Mouse (Mus musculus) kidney, embryonic 15.5 days (tissue): Measurements from ENCODE around the gene Cfap126. TPM values are rescaled to one million over a fixed set of nuclear protein-coding genes. Genes with fewer than 3 reads are reported as not detected.

Source experiments
- ATAC-seq: fragments of 200-750 bp; cut with Nextera tagmentation; replicated peaks from 2 replicates; pipeline ENCODE4 v1.8.0; 2017; ENCODE audit warnings: moderate TSS enrichment; ENCODE audit not compliant: low FRiP score
- H3K27ac ChIP-seq: fragments of 300-500 bp; sonication (generic); 2 replicates; pipeline ENCODE4 v1.5.1; 2015; ENCODE audit warnings: mild to moderate bottlenecking, inconsistent platforms
- H3K27me3 ChIP-seq: fragments of 300-500 bp; sonication (generic); 2 replicates; pipeline ENCODE4 v1.6.1; 2015; ENCODE audit warnings: inconsistent platforms
- H3K36me3 ChIP-seq: fragments of 300-500 bp; sonication (generic); 2 replicates; pipeline ENCODE4 v1.6.1; 2015; ENCODE audit warnings: inconsistent platforms
- H3K4me1 ChIP-seq: fragments of 300-500 bp; sonication (generic); 2 replicates; pipeline ENCODE4 v1.6.1; 2015; ENCODE audit warnings: inconsistent platforms
- H3K4me2 ChIP-seq: fragments of 300-500 bp; sonication (generic); 2 replicates; pipeline ENCODE4 v1.6.1; 2015; ENCODE audit warnings: moderate library complexity, mild to moderate bottlenecking, inconsistent platforms
- H3K4me3 ChIP-seq: fragments of 300-500 bp; sonication (generic); replicated peaks from 2 replicates; pipeline ENCODE4 v1.5.1; 2015; ENCODE audit warnings: mild to moderate bottlenecking, inconsistent platforms
- H3K9ac ChIP-seq: fragments of 300-500 bp; sonication (generic); 2 replicates; pipeline ENCODE4 v1.6.1; 2015; ENCODE audit warnings: mild to moderate bottlenecking, inconsistent platforms
- H3K9me3 ChIP-seq: fragments of 300-500 bp; sonication (generic); replicated peaks from 2 replicates; pipeline ENCODE4 v1.6.1; 2016; ENCODE audit warnings: inconsistent platforms
- WGBS: fragments of 180-500 bp; shearing (Covaris S2); methylation state at CpG from one replicate; pipeline ENCODE4 v1.1.7; 2015; ENCODE audit warnings: mixed read lengths; 5-methylcytosine and 5-hydroxymethylcytosine counted together
- polyA plus RNA-seq: library from polyadenylated mRNA; unstranded; fragments of >200 nt; fragmentation: Nextera tagmentation; extraction: Ambion mirVana; gene quantifications from 2 replicates; pipeline ENCODE4 v1.2.1, GENCODE M21; 2015

Gene Cfap126
- polyA plus RNA-seq, 1 experiment from 2014 or later: 2.0 TPM

- peak; percentile 68 for ATAC-seq
- Histone ChIP-seq H3K9ac (no peak overlapping the region), H3K9me3 (no peaks in the 10 kb centered on the region), H3K27me3 (no peaks in the 10 kb centered on the region), H3K4me3 (peak overlapping the region; percentile 20; the same call in 1 of the 2 replicates), H3K4me1 (peaks cover 21% of the 10 kb centered on the region), H3K27ac (peak overlapping the region; percentile 45; the same call in 1 of the 2 replicates), H3K36me3 (no peaks in the 10 kb centered on the region), H3K4me2 (peak overlapping the region; percentile 47)
- 20% methylated on average over 10 of the region's 10 CpGs for WGBS
Measured at GRCm38 (mm10) chr1:171096110-171096964, 17.4 kb upstream of the Cfap126 start.

GRCm38 (mm10) chr1:171097136-171097535, 16.6 kb upstream of the Cfap126 start:
- no peak for ATAC-seq
- no peak overlapping the region for H3K4me2 ChIP-seq
- peaks cover 21% of the 10 kb centered on the region for H3K4me1 ChIP-seq
- no peak overlapping the region for H3K27ac ChIP-seq
- no peaks in the 10 kb centered on the region for H3K9me3 ChIP-seq
- H3K27me3 ChIP-seq: no peaks in the 10 kb centered on the region
- H3K36me3 ChIP-seq: no peaks in the 10 kb centered on the region
- H3K4me3 ChIP-seq: no peak overlapping the region
- H3K9ac ChIP-seq: no peak overlapping the region

GRCm38 (mm10) chr1:171097612-171098011, 16.1 kb upstream of the Cfap126 start:
- Histone ChIP-seq H3K9me3 (no peaks in the 10 kb centered on the region), H3K4me3 (no peak overlapping the region), H3K27ac (no peak overlapping the region), H3K27me3 (no peaks in the 10 kb centered on the region), H3K4me2 (no peak overlapping the region), H3K4me1 (peaks cover 21% of the 10 kb centered on the region), H3K9ac (no peak overlapping the region), H3K36me3 (no peaks in the 10 kb centered on the region)
- WGBS: 46% methylated on average over 2 of the region's 2 CpGs
- no peak for ATAC-seq

- Histone ChIP-seq H3K36me3 (no peaks in the 10 kb centered on the region), H3K4me3 (no peak overlapping the region), H3K27me3 (no peaks in the 10 kb centered on the region), H3K4me2 (no peak overlapping the region), H3K9ac (no peak overlapping the region), H3K9me3 (no peaks in the 10 kb centered on the region), H3K4me1 (peaks cover 24% of the 10 kb centered on the region), H3K27ac (no peak overlapping the region)
- WGBS: 31% methylated on average over 2 of the region's 2 CpGs
- no peak for ATAC-seq
Measured at GRCm38 (mm10) chr1:171101033-171101432, 12.7 kb upstream of the Cfap126 start.

GRCm38 (mm10) chr1:171101733-171102546, 11.8 kb upstream of the Cfap126 start:
- Histone ChIP-seq H3K27me3 (no peaks in the 10 kb centered on the region), H3K4me3 (peak overlapping the region; percentile 75), H3K27ac (peak overlapping the region; percentile 88), H3K9me3 (no peaks in the 10 kb centered on the region), H3K9ac (peak overlapping the region; percentile 61), H3K4me1 (peaks cover 15% of the 10 kb centered on the region), H3K36me3 (no peaks in the 10 kb centered on the region), H3K4me2 (peak overlapping the region; percentile 75)
- ATAC-seq: peak; percentile 89
- WGBS: under 1% methylated on average over 40 of the region's 40 CpGs

- peak; percentile 94 for ATAC-seq
- H3K4me1 ChIP-seq: peaks cover 10% of the 10 kb centered on the region
- peak overlapping the region; percentile 75 for H3K4me2 ChIP-seq
- peak overlapping the region; percentile 61 for H3K9ac ChIP-seq
- H3K9me3 ChIP-seq: no peaks in the 10 kb centered on the region
- peak overlapping the region; percentile 88 for H3K27ac ChIP-seq
- H3K27me3 ChIP-seq: no peaks in the 10 kb centered on the region
- under 1% methylated on average over 35 of the region's 35 CpGs for WGBS
- no peaks in the 10 kb centered on the region for H3K36me3 ChIP-seq
- peak overlapping the region; percentile 75 for H3K4me3 ChIP-seq
Measured at GRCm38 (mm10) chr1:171102547-171103177, 11.1 kb upstream of the Cfap126 start.

- H3K9me3 ChIP-seq: no peaks in the 10 kb centered on the region
- H3K4me1 ChIP-seq: peaks cover 10% of the 10 kb centered on the region
- H3K27ac ChIP-seq: 0 out of 2 replicates have a peak overlapping the region, but pooled peaks have one; percentile 4
- ATAC-seq: peak; percentile 3; the same call in 1 of the 2 replicates
- peak overlapping the region; percentile 75 for H3K4me3 ChIP-seq
- no peaks in the 10 kb centered on the region for H3K36me3 ChIP-seq
- no peak overlapping the region for H3K9ac ChIP-seq
- H3K4me2 ChIP-seq: peak overlapping the region; percentile 75
- no peaks in the 10 kb centered on the region for H3K27me3 ChIP-seq
- WGBS: 9% methylated on average over 10 of the region's 10 CpGs
Measured at GRCm38 (mm10) chr1:171103179-171103840, 10.4 kb upstream of the Cfap126 start.

- Histone ChIP-seq H3K4me2 (no peak overlapping the region), H3K4me3 (no peak overlapping the region), H3K9me3 (no peaks in the 10 kb centered on the region), H3K9ac (no peak overlapping the region), H3K27me3 (no peaks in the 10 kb centered on the region), H3K4me1 (peaks cover 17% of the 10 kb centered on the region), H3K36me3 (no peaks in the 10 kb centered on the region), H3K27ac (no peak overlapping the region)
- no peak for ATAC-seq
- WGBS: 69% methylated on average over 6 of the region's 6 CpGs
Measured at GRCm38 (mm10) chr1:171105226-171105625, 8.5 kb upstream of the Cfap126 start.

GRCm38 (mm10) chr1:171109620-171110019, 4.1 kb upstream of the Cfap126 start:
- no peak overlapping the region for H3K4me2 ChIP-seq
- H3K27me3 ChIP-seq: no peaks in the 10 kb centered on the region
- WGBS: 41% methylated on average over 9 of the region's 9 CpGs
- H3K36me3 ChIP-seq: no peaks in the 10 kb centered on the region
- H3K9ac ChIP-seq: no peak overlapping the region
- H3K27ac ChIP-seq: no peak overlapping the region
- peaks cover 23% of the 10 kb centered on the region; the same call in 1 of the 2 replicates for H3K4me1 ChIP-seq
- no peak for ATAC-seq
- H3K4me3 ChIP-seq: no peak overlapping the region
- H3K9me3 ChIP-seq: no peaks in the 10 kb centered on the region

- peak overlapping the region; percentile 40; the same call in 1 of the 2 replicates for H3K9ac ChIP-seq
- no peaks in the 10 kb centered on the region for H3K9me3 ChIP-seq
- no peaks in the 10 kb centered on the region for H3K27me3 ChIP-seq
- H3K36me3 ChIP-seq: no peaks in the 10 kb centered on the region
- WGBS: 11% methylated on average over 15 of the region's 15 CpGs
- peak overlapping the region; percentile 88 for H3K27ac ChIP-seq
- H3K4me1 ChIP-seq: peaks cover 23% of the 10 kb centered on the region; the same call in 1 of the 2 replicates
- H3K4me3 ChIP-seq: peak overlapping the region; percentile 61
- H3K4me2 ChIP-seq: peak overlapping the region; percentile 68
- peak; percentile 31; the same call in 1 of the 2 replicates for ATAC-seq
Measured at GRCm38 (mm10) chr1:171110659-171111019, 3.1 kb upstream of the Cfap126 start.

GRCm38 (mm10) chr1:171111020-171111780, 2.5 kb upstream of the Cfap126 start:
- H3K4me2 ChIP-seq: peak overlapping the region; percentile 68

More at GRCm38 (mm10) chr1:171111020-171111780, 2.5 kb upstream of the Cfap126 start:
- under 1% methylated on average over 38 of the region's 38 CpGs for WGBS
- peak; percentile 92 for ATAC-seq
- H3K9me3 ChIP-seq: no peaks in the 10 kb centered on the region
- H3K9ac ChIP-seq: peak overlapping the region; percentile 41
- H3K27ac ChIP-seq: peak overlapping the region; percentile 88
- no peaks in the 10 kb centered on the region for H3K27me3 ChIP-seq
- no peaks in the 10 kb centered on the region for H3K36me3 ChIP-seq
- H3K4me1 ChIP-seq: peaks cover 23% of the 10 kb centered on the region; the same call in 1 of the 2 replicates
- peak overlapping the region; percentile 61 for H3K4me3 ChIP-seq
